Mouse (Mus musculus) spleen, postnatal 10 days (tissue): ENCODE measurements around the gene Mical2.

Experiments
- DNase-seq, 2 experiments: peaks; one replicate each; pipeline ENCODE4 v3.0.0; 2021 to 2022; ENCODE audit warnings: low spot score in 2 of 2

Mical2 gene

GRCm38 (mm10) chr7:112209621-112210020 is 16.0 kb upstream of the Mical2 start:
- no peak for DNase-seq

GRCm38 (mm10) chr7:112212921-112213721 is 12.5 kb upstream of the Mical2 start:
- DNase-seq: no peak

GRCm38 (mm10) chr7:112215871-112216270 is 9.8 kb upstream of the Mical2 start:
- no peak for DNase-seq

GRCm38 (mm10) chr7:112216720-112217119 is 8.9 kb upstream of the Mical2 start:
- DNase-seq: no peak

GRCm38 (mm10) chr7:112217208-112217607 is 8.4 kb upstream of the Mical2 start:
- no peak for DNase-seq

- no peak for DNase-seq
Observed at GRCm38 (mm10) chr7:112222733-112223524, 2.7 kb upstream of the Mical2 start.

- DNase-seq: no peak
Observed at GRCm38 (mm10) chr7:112224854-112225253, 802 bp upstream of the Mical2 start.

GRCm38 (mm10) chr7:112226446-112227265 is 1.0 kb downstream of the Mical2 start:
- no peak for DNase-seq

GRCm38 (mm10) chr7:112227266-112227562 is 1.6 kb downstream of the Mical2 start:
- no peak for DNase-seq

- no peak for DNase-seq
Observed at GRCm38 (mm10) chr7:112228827-112229498, 3.3 kb downstream of the Mical2 start.

- no peak for DNase-seq
Observed at GRCm38 (mm10) chr7:112231731-112232130, 6.1 kb downstream of the Mical2 start.

- DNase-seq: no peak
Observed at GRCm38 (mm10) chr7:112233345-112234005, 7.8 kb downstream of the Mical2 start.

GRCm38 (mm10) chr7:112234410-112234809 is 8.8 kb downstream of the Mical2 start:
- DNase-seq: no peak

- no peak for DNase-seq
Observed at GRCm38 (mm10) chr7:112235493-112235892, 9.8 kb downstream of the Mical2 start.

GRCm38 (mm10) chr7:112237211-112237610 is 11.6 kb downstream of the Mical2 start:
- DNase-seq: no peak

- no peak for DNase-seq
Observed at GRCm38 (mm10) chr7:112237868-112238267, 12.2 kb downstream of the Mical2 start.

- peak in 1 of 2 experiments; percentile 71 for DNase-seq
Observed at GRCm38 (mm10) chr7:112238768-112239728, 13.4 kb downstream of the Mical2 start.

- DNase-seq: no peak
Observed at GRCm38 (mm10) chr7:112240748-112241147, 15.1 kb downstream of the Mical2 start.

- no peak for DNase-seq
Observed at GRCm38 (mm10) chr7:112241211-112241944, 15.7 kb downstream of the Mical2 start.
